Mouse (Mus musculus): ENCODE measurements around the gene Arid1b. TPM values are rescaled to one million over a fixed set of nuclear protein-coding genes. Genes with fewer than 3 reads are reported as not detected.

The Arid1b gene
- polyA plus RNA-seq, 1 experiment: 99.0 TPM

GRCm38 (mm10) chr17:4993497-4993839 is 664 bp upstream of the Arid1b start:
- no peak for DNase-seq
- Histone ChIP-seq H3K27ac (ENCODE audit: control insufficient read depth, insufficient read depth, low read length) (peak overlapping the region; percentile 81), H3K27me3 (ENCODE audit: control insufficient read depth, insufficient read depth, low read length) (no peaks in the 10 kb centered on the region), H3K4me3 (ENCODE audit: control insufficient read depth, insufficient read depth, low read length) (peak overlapping the region; percentile 52), H3K4me1 (replicated peaks; ENCODE audit: control insufficient read depth, insufficient read depth, low read length) (peaks cover 4% of the 10 kb centered on the region; the same call in 1 of the 2 replicates), H3K36me3 (ENCODE audit: control insufficient read depth, insufficient read depth, low read length) (no peaks in the 10 kb centered on the region)
- WGBS: 21% methylated on average over 9 of the region's 9 CpGs
- no peak for TF ChIP-seq POLR2A (IDR thresholded peaks at IDR 0.05; ENCODE audit: control insufficient read depth, extremely low read depth, insufficient read depth, low read length, poor library complexity)
- TF ChIP-seq CTCF (IDR thresholded peaks at IDR 0.05; ENCODE audit: borderline replicate concordance, control insufficient read depth, extremely low read depth, insufficient read depth, low read length, poor library complexity): no peak

- H3K4me1 ChIP-seq (replicated peaks; ENCODE audit: control insufficient read depth, insufficient read depth, low read length): peaks cover 4% of the 10 kb centered on the region; the same call in 1 of the 2 replicates
- TF ChIP-seq CTCF (IDR thresholded peaks at IDR 0.05; ENCODE audit: borderline replicate concordance, control insufficient read depth, extremely low read depth, insufficient read depth, low read length, poor library complexity) (no peak), POLR2A (IDR thresholded peaks at IDR 0.05; ENCODE audit: control insufficient read depth, extremely low read depth, insufficient read depth, low read length, poor library complexity) (no peak)
- DNase-seq: no peak
- WGBS: 15% methylated on average over 55 of the region's 55 CpGs
- H3K4me3 ChIP-seq (ENCODE audit: control insufficient read depth, insufficient read depth, low read length): peak overlapping the region; percentile 88
- H3K27me3 ChIP-seq (ENCODE audit: control insufficient read depth, insufficient read depth, low read length): no peaks in the 10 kb centered on the region
- H3K27ac ChIP-seq (ENCODE audit: control insufficient read depth, insufficient read depth, low read length): peak overlapping the region; percentile 81
- H3K36me3 ChIP-seq (ENCODE audit: control insufficient read depth, insufficient read depth, low read length): no peaks in the 10 kb centered on the region
These were observed 326 bp downstream of the Arid1b start for GRCm38 (mm10) chr17:4994504-4994812.

- peak; percentile 67 for DNase-seq
- WGBS: 4% methylated on average over 81 of the region's 81 CpGs
- TF ChIP-seq POLR2A (IDR thresholded peaks at IDR 0.05; ENCODE audit: control insufficient read depth, extremely low read depth, insufficient read depth, low read length, poor library complexity) (peak; percentile 39; the same call in 1 of the 2 replicates), CTCF (IDR thresholded peaks at IDR 0.05; ENCODE audit: borderline replicate concordance, control insufficient read depth, extremely low read depth, insufficient read depth, low read length, poor library complexity) (no peak)
- no peaks in the 10 kb centered on the region for H3K36me3 ChIP-seq (ENCODE audit: control insufficient read depth, insufficient read depth, low read length)
- H3K4me3 ChIP-seq (ENCODE audit: control insufficient read depth, insufficient read depth, low read length): peak overlapping the region; percentile 88
- peaks cover 4% of the 10 kb centered on the region; the same call in 1 of the 2 replicates for H3K4me1 ChIP-seq (replicated peaks; ENCODE audit: control insufficient read depth, insufficient read depth, low read length)
- H3K27ac ChIP-seq (ENCODE audit: control insufficient read depth, insufficient read depth, low read length): peak overlapping the region; percentile 81
- no peaks in the 10 kb centered on the region for H3K27me3 ChIP-seq (ENCODE audit: control insufficient read depth, insufficient read depth, low read length)
These were observed 855 bp downstream of the Arid1b start for GRCm38 (mm10) chr17:4994813-4995560.

GRCm38 (mm10) chr17:4995561-4996051 is 1.5 kb downstream of the Arid1b start:
- H3K4me1 ChIP-seq (replicated peaks; ENCODE audit: control insufficient read depth, insufficient read depth, low read length): peaks cover 4% of the 10 kb centered on the region; the same call in 1 of the 2 replicates
- peak overlapping the region; percentile 81 for H3K27ac ChIP-seq (ENCODE audit: control insufficient read depth, insufficient read depth, low read length)
- no peaks in the 10 kb centered on the region for H3K27me3 ChIP-seq (ENCODE audit: control insufficient read depth, insufficient read depth, low read length)
- H3K4me3 ChIP-seq (ENCODE audit: control insufficient read depth, insufficient read depth, low read length): peak overlapping the region; percentile 88
- WGBS: 0% methylated on average over 48 of the region's 56 CpGs
- TF ChIP-seq CTCF (IDR thresholded peaks at IDR 0.05; ENCODE audit: borderline replicate concordance, control insufficient read depth, extremely low read depth, insufficient read depth, low read length, poor library complexity) (no peak), POLR2A (IDR thresholded peaks at IDR 0.05; ENCODE audit: control insufficient read depth, extremely low read depth, insufficient read depth, low read length, poor library complexity) (peak; percentile 23; the same call in 1 of the 2 replicates)
- no peaks in the 10 kb centered on the region for H3K36me3 ChIP-seq (ENCODE audit: control insufficient read depth, insufficient read depth, low read length)
- peak; percentile 72 for DNase-seq

- DNase-seq: peak; percentile 71
- WGBS: under 1% methylated on average over 95 of the region's 95 CpGs
- Histone ChIP-seq H3K36me3 (ENCODE audit: control insufficient read depth, insufficient read depth, low read length) (no peaks in the 10 kb centered on the region), H3K27me3 (ENCODE audit: control insufficient read depth, insufficient read depth, low read length) (no peaks in the 10 kb centered on the region), H3K4me3 (ENCODE audit: control insufficient read depth, insufficient read depth, low read length) (peak overlapping the region; percentile 88), H3K27ac (ENCODE audit: control insufficient read depth, insufficient read depth, low read length) (peak overlapping the region; percentile 81), H3K4me1 (replicated peaks; ENCODE audit: control insufficient read depth, insufficient read depth, low read length) (peaks cover 4% of the 10 kb centered on the region; the same call in 1 of the 2 replicates)
- TF ChIP-seq POLR2A (IDR thresholded peaks at IDR 0.05; ENCODE audit: control insufficient read depth, extremely low read depth, insufficient read depth, low read length, poor library complexity) (0 out of 2 replicates have a peak, but pooled peaks have one; percentile 25), CTCF (IDR thresholded peaks at IDR 0.05; ENCODE audit: borderline replicate concordance, control insufficient read depth, extremely low read depth, insufficient read depth, low read length, poor library complexity) (peak; percentile 50; the same call in 1 of the 2 replicates)
These were observed 2.1 kb downstream of the Arid1b start for GRCm38 (mm10) chr17:4996121-4996813.

GRCm38 (mm10) chr17:4996814-4997549 is 2.9 kb downstream of the Arid1b start:
- Histone ChIP-seq H3K27me3 (ENCODE audit: control insufficient read depth, insufficient read depth, low read length) (no peaks in the 10 kb centered on the region), H3K4me3 (ENCODE audit: control insufficient read depth, insufficient read depth, low read length) (peak overlapping the region; percentile 88), H3K27ac (ENCODE audit: control insufficient read depth, insufficient read depth, low read length) (peak overlapping the region; percentile 81), H3K36me3 (ENCODE audit: control insufficient read depth, insufficient read depth, low read length) (no peaks in the 10 kb centered on the region), H3K4me1 (replicated peaks; ENCODE audit: control insufficient read depth, insufficient read depth, low read length) (no peaks in the 10 kb centered on the region; the same call in 1 of the 2 replicates)
- WGBS: under 1% methylated on average over 20 of the region's 20 CpGs
- TF ChIP-seq POLR2A (IDR thresholded peaks at IDR 0.05; ENCODE audit: control insufficient read depth, extremely low read depth, insufficient read depth, low read length, poor library complexity) (no peak), CTCF (IDR thresholded peaks at IDR 0.05; ENCODE audit: borderline replicate concordance, control insufficient read depth, extremely low read depth, insufficient read depth, low read length, poor library complexity) (no peak)
- peak; percentile 26 for DNase-seq
